Mouse (Mus musculus): ENCODE measurements at regions not wholly inside any gene's neighbourhood (a gene's known extent, or its start where the extent isn't known, plus 50 kb on each side); places are given as distances from the start of the nearest gene placed in this dataset.

- no peak for TF ChIP-seq CTCF (IDR thresholded peaks at IDR 0.05; ENCODE audit: borderline replicate concordance, extremely low read depth, insufficient read depth, insufficient read length)
- no peak for TF ChIP-seq POLR2A (IDR thresholded peaks at IDR 0.05; ENCODE audit: borderline replicate concordance, extremely low read depth, insufficient read depth, insufficient read length, poor library complexity, severe bottlenecking)
Observed at GRCm38 (mm10) chr15:38570144-38570543, 1144.8 kb downstream of the 4930447A16Rik start.

Data from brain, embryonic 14.5 days (tissue).